Mouse (Mus musculus) cortical plate, adult 2 months (tissue): ENCODE measurements at regions not wholly inside any gene's neighbourhood (a gene's known extent, or its start where the extent isn't known, plus 50 kb on each side); places are given as distances from the start of the nearest gene placed in this dataset.
A peak's percentile ranks its signal among the peaks of the same experiment; 100 is the strongest.

Experiments used
- H3K27ac ChIP-seq: fragments of 200-500 bp; 2 replicates; pipeline ENCODE4 v1.5.1; 2012; ENCODE audit warnings: low read length, control low read depth, inconsistent platforms; ENCODE audit not compliant: insufficient read depth
- H3K4me1 ChIP-seq: fragments of 200-500 bp; 2 replicates; pipeline ENCODE4 v1.6.1; 2011; ENCODE audit warnings: low read length; ENCODE audit not compliant: control insufficient read depth, insufficient read depth
- H3K4me3 ChIP-seq: fragments of 200-500 bp; 2 replicates; pipeline ENCODE4 v1.5.1; 2011; ENCODE audit warnings: mild to moderate bottlenecking, low read length, control low read depth; ENCODE audit not compliant: insufficient read depth
- CTCF ChIP-seq: fragments of 200-500 bp; IDR thresholded peaks from 2 replicates; pipeline ENCODE4 v1.5.1; 2011; ENCODE audit warnings: mild to moderate bottlenecking, control low read depth, low read length; ENCODE audit not compliant: insufficient read depth; ENCODE audit errors: extremely low read depth
- POLR2A ChIP-seq: fragments of 200-500 bp; IDR thresholded peaks from 2 replicates; pipeline ENCODE4 v1.6.1; 2011; ENCODE audit warnings: mild to moderate bottlenecking, low read length, control low read depth; ENCODE audit not compliant: insufficient read depth; ENCODE audit errors: extremely low read depth

DNA sequence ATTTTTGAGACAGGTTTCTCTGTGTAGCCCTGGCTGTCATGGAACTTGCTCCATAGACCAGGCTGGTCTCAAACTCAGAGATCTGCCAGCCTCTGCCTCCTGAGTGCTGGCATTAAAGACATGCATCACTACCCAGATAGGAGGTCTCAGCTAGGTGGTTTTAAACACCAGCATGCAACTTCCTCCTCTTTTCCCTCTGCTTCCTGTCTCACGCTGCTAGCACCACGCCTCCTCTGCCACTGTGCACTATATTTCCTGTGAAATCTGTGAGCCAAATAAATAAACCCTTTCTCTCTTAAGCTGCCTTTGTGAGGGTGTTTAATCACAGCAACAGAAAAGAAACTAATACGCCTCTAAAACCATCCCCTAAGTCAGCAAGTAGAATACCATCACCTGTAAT is 109.6 kb upstream of the Arg1 start:
- Histone ChIP-seq H3K4me1 (no peaks in the 10 kb centered on the region), H3K4me3 (no peak overlapping the region), H3K27ac (no peak overlapping the region)
- TF ChIP-seq CTCF = no peak
- TF ChIP-seq POLR2A = no peak

DNA sequence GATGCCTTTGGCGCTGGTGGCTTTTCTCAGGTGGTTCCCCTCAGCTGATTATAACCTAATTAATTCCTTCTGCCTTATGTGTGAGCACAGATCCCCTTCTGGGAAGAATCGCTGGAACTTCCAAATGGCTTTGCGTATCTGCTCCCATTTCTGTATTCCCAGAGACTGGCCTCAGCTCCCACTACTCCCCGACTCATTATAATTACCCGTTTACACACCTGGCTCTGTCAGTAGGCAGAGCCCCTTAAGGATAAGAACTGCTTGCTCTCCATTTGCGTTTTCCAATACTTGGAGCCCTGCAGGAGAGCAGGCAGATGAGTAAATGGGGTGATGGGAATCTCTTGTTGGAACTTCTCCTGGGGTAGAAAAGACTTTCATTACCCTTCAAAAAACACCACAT is 108.1 kb upstream of the Arg1 start:
- no peak overlapping the region for H3K27ac ChIP-seq
- no peak overlapping the region for H3K4me3 ChIP-seq
- TF ChIP-seq POLR2A (no peak), CTCF (no peak)
- H3K4me1 ChIP-seq = no peaks in the 10 kb centered on the region

DNA sequence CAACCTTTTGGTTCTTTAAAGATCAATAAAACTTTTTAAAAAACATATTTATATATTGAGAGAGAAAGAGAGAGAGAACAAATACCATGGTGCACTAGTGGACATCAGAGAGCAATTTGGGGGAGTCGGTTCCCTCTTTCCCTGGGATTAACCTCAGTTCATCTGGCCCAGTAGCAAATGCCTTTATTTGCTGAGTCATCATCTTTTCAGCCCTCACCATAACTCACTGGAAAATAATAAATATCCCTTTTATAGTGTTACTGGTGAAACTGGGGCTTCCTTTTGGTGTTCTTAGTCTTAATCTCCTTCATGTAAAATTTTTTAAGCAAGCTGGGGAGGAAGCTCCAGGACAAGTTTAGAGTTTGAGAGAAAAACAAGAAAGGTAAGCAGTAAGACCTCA is 105.3 kb upstream of the Arg1 start:
- TF ChIP-seq POLR2A (no peak), CTCF (no peak)
- H3K4me3 ChIP-seq = no peak overlapping the region
- no peak overlapping the region for H3K27ac ChIP-seq
- H3K4me1 ChIP-seq = 0 out of 2 replicates have a peak, but pooled peaks cover 2% of the 10 kb centered on the region

DNA sequence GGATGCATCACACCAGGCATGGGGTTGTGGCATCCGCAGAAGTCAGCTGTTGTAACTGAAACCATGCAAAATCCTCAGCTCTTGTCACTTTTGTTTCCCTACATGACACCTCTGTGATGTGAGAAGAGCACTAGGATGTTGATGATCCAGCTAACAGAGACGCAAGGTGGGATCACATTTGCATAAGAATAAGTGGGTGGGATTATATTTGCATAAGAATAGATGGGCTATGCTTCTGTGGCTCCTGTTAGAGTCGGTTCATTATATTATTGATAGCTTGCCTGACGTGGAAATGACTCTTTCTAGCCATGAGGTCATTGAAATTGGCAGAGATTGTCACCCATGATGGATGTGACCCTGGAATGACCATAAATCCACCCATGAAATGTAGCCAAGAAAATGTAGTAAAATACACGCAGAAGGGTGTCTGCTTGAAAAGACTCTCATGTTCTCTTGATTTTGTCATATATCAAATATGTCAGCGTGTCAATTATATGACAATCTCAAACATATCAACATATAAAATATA is 102.2 kb upstream of the Arg1 start:
- no peak for TF ChIP-seq POLR2A
- no peak for TF ChIP-seq CTCF
- Histone ChIP-seq H3K4me3 (no peak overlapping the region), H3K27ac (no peak overlapping the region), H3K4me1 (0 out of 2 replicates have a peak, but pooled peaks cover 2% of the 10 kb centered on the region)

DNA sequence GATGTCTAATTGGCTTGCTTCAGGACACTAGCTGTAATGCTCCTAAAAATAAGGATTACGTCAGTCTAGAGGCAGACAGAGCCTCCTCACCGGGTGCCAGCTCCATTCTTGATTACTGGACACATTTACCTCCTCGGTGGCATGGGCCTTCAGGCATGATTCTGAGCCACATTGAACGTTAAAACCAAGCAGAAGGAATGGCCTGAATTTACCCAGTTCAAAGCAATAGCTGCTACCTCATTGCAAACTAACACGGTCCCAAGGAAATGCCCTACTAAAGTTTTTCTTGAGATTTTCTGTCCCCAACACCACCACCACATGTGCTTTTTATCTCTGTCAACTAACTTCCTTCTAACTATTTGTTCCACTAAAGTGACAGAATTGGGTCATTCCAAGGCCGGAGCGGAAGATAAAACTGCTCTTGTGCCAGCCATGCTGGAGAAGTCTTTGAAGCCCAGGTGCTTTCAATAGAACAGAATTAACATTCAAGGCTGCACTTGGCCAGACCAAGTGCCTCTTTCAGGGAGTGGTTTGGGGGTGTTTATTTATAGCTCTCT is 96.4 kb upstream of the Arg1 start:
- Histone ChIP-seq H3K4me1 (0 out of 2 replicates have a peak, but pooled peaks cover 2% of the 10 kb centered on the region), H3K27ac (peak overlapping the region; percentile 81), H3K4me3 (no peak overlapping the region)
- TF ChIP-seq CTCF = no peak
- no peak for TF ChIP-seq POLR2A

DNA sequence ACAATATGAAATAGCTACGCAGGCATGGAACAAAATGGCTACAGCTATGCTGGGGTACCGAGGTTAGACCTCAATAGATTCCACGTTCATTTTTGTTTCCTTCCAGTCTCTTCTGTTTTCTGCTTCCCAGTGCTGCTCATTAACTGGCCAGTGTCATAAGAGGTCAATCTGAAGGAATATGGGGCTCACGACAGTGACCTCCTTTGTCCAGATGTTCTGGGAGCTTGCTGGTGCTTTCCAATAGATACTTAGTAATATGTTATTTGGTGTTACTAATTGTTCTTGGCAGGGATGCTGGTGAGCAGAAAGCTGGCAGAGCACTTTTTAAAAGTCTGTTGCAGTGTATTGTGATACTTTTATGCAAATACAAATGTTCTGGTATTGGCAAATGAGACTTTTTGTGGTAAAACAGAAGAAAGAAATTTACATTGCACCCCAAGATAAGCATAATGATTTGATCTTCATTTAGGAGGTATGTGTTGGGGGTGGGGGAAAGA is 95.8 kb upstream of the Arg1 start:
- TF ChIP-seq POLR2A (no peak), CTCF (no peak)
- H3K4me1 ChIP-seq = 0 out of 2 replicates have a peak, but pooled peaks cover 2% of the 10 kb centered on the region
- no peak overlapping the region; the same call in 1 of the 2 replicates for H3K27ac ChIP-seq
- no peak overlapping the region for H3K4me3 ChIP-seq

DNA sequence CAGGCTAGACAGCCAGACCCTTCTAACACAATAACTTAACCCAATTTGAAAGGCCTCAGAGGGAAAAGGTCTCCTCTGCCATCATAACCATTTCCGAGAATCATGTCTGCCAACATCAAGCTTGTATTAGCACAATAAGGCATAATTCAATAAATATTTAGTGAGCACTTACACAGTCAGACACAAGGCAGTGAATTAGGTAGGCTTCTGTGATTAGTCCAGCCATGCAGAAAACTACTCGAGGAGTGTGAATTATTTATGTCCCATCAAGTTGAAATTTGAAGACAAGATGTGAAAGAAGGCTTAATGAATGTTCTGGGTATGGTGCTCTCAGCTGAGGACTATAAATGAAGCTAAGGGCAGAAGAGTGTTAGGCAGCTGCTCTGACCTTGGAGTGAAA is 91.7 kb upstream of the Arg1 start:
- Histone ChIP-seq H3K27ac (no peak overlapping the region), H3K4me3 (no peak overlapping the region), H3K4me1 (no peaks in the 10 kb centered on the region)
- TF ChIP-seq POLR2A (no peak), CTCF (no peak)

DNA sequence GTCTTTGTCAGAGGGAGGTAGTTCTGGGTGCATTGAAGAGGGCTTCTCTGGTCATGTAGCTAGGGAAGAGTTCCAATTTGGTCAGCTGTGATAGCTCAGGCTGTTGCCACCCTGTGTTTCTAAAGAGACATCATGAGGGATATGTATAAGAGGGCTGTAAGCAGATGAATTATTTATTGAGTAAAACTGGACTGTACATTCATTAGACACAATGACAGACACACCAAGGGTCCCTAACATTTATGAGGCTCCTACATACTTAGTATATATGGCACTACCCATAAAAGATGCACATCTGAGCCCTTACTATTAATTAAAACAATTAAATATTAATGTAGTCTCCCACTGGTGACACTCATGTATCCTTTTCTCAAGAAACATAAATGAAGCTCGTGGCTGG is 90.6 kb upstream of the Arg1 start:
- H3K4me1 ChIP-seq = no peaks in the 10 kb centered on the region

DNA sequence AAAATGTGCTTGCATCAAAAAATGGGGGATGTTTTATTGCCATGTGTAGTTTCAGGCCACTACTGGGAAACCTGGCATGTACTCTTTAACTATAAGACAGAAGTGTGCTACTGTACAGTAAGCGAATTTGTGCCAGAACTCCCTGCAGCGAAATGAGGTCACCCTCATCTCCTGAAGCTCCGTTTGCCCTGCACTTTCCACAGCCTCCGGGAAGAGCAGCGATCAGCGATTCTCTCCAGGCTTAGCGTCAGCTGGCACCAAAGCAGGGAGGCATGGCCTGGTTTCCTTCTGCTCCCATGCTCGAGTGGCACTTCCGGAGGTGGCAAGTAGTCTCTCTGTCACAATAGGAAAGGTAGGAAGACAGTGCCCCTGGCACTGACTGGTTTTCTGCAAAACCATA is 88.8 kb upstream of the Arg1 start:
- no peak overlapping the region for H3K27ac ChIP-seq

More for the DNA sequence above, 90.6 kb upstream of the Arg1 start:
- TF ChIP-seq POLR2A (no peak), CTCF (no peak)
- Histone ChIP-seq H3K4me3 (no peak overlapping the region), H3K27ac (no peak overlapping the region)

DNA sequence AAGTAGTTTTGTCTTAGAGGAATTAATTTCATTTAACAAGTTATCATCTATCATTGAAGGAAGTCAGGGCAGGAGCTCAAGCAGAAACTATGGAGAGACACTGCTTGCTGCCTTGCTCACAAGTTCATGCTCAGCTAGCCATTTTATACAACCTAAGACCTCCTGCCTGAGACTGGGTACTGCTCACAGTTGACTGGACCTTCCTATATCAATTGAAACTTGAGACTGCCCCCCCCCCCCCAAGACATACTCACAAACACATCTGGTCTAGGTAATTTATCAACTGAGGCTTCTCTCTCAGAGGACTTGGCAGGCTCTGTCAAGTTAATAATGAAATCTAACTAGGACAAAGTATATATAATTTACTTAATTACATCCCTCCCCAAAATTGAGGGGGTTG is 84.8 kb upstream of the Arg1 start:
- Histone ChIP-seq H3K27ac (no peak overlapping the region), H3K4me1 (no peaks in the 10 kb centered on the region), H3K4me3 (no peak overlapping the region)
- TF ChIP-seq CTCF (no peak), POLR2A (no peak)

More for the DNA sequence above, 88.8 kb upstream of the Arg1 start:
- Histone ChIP-seq H3K4me3 (no peak overlapping the region), H3K4me1 (no peaks in the 10 kb centered on the region)
- TF ChIP-seq CTCF (no peak), POLR2A (no peak)
